ENCODE assay signal across 22 mouse cellular contexts in genomic region chr2:70143543-70144188, GRCm38 (mm10).
A peak's percentile ranks its signal among the peaks of the same experiment; 100 is the strongest.
DNase-seq lines count a peak whose midpoint lies in the region; ATAC-seq lines count a peak whose summit lies in the region.
"Had no signal": no experiment of that assay in that cellular context is flagged by ENCODE, and none has a peak within 500 bp of the region (broad histone marks: within the 10 kb centered on the region; RNA-seq: fewer than 3 reads in every experiment).

No protein-coding gene starts in this region.

- H3K36me3 ChIP-seq in embryonic facial prominence, embryonic 11.5 days (replicated peaks; ENCODE audit: control insufficient read depth, insufficient read depth, low read depth, low read length), result no peaks in the 10 kb centered on the region
- H3K36me3 ChIP-seq in embryonic facial prominence, embryonic 10.5 days (replicated peaks), result no peaks in the 10 kb centered on the region
- no peaks in the 10 kb centered on the region for H3K36me3 ChIP-seq in hindbrain, embryonic 16.5 days (ENCODE audit: control insufficient read depth, insufficient read depth, low read length)
- H3K36me3 ChIP-seq in hindbrain, embryonic 10.5 days, result no peaks in the 10 kb centered on the region
- H3K36me3 ChIP-seq in midbrain, embryonic 13.5 days, result no peaks in the 10 kb centered on the region
- no peaks in the 10 kb centered on the region for H3K36me3 ChIP-seq in midbrain, embryonic 10.5 days
- H3K36me3 ChIP-seq: heart, embryonic 15.5 days had no signal

- H3K9me3 ChIP-seq in embryonic facial prominence, embryonic 11.5 days (replicated peaks; ENCODE audit: control insufficient read depth, low read length), result no peaks in the 10 kb centered on the region
- no peaks in the 10 kb centered on the region for H3K9me3 ChIP-seq in embryonic facial prominence, embryonic 10.5 days
- no peaks in the 10 kb centered on the region for H3K9me3 ChIP-seq in hindbrain, embryonic 16.5 days (ENCODE audit: control insufficient read depth, low read length)
- H3K9me3 ChIP-seq in hindbrain, embryonic 10.5 days, result no peaks in the 10 kb centered on the region
- H3K9me3 ChIP-seq in midbrain, embryonic 13.5 days, result no peaks in the 10 kb centered on the region
- no peaks in the 10 kb centered on the region for H3K9me3 ChIP-seq in midbrain, embryonic 10.5 days (replicated peaks)
- H3K9me3 ChIP-seq: heart, embryonic 15.5 days had no signal

- H3K4me1 ChIP-seq in embryonic facial prominence, embryonic 11.5 days (ENCODE audit: control insufficient read depth, insufficient read depth, low read length), result no peaks in the 10 kb centered on the region
- H3K4me1 ChIP-seq in embryonic facial prominence, embryonic 10.5 days, result peaks cover 3% of the 10 kb centered on the region; the same call in 1 of the 2 replicates
- no peaks in the 10 kb centered on the region for H3K4me1 ChIP-seq in hindbrain, embryonic 16.5 days (ENCODE audit: control insufficient read depth, insufficient read depth, low read depth, low read length)
- H3K4me1 ChIP-seq in hindbrain, embryonic 10.5 days (replicated peaks), result no peaks in the 10 kb centered on the region
- no peaks in the 10 kb centered on the region for H3K4me1 ChIP-seq in midbrain, embryonic 13.5 days (replicated peaks)
- no peaks in the 10 kb centered on the region for H3K4me1 ChIP-seq in midbrain, embryonic 10.5 days
- H3K4me1 ChIP-seq: heart, embryonic 15.5 days had no signal

- H3K9ac ChIP-seq in embryonic facial prominence, embryonic 11.5 days (replicated peaks; ENCODE audit: low read length), result no peak overlapping the region
- no peak overlapping the region for H3K9ac ChIP-seq in hindbrain, embryonic 16.5 days (ENCODE audit: low read depth, low read length)
- no peak overlapping the region for H3K9ac ChIP-seq in midbrain, embryonic 13.5 days (replicated peaks)
- H3K9ac ChIP-seq: heart, embryonic 15.5 days had no signal

- H3K27ac ChIP-seq in embryonic facial prominence, embryonic 11.5 days (replicated peaks; ENCODE audit: low read depth, low read length), result no peak overlapping the region
- H3K27ac ChIP-seq in embryonic facial prominence, embryonic 10.5 days (replicated peaks), result no peak overlapping the region
- no peak overlapping the region for H3K27ac ChIP-seq in hindbrain, embryonic 16.5 days (ENCODE audit: low read depth, low read length)
- H3K27ac ChIP-seq in hindbrain, embryonic 10.5 days, result no peak overlapping the region
- H3K27ac ChIP-seq in midbrain, embryonic 13.5 days, result no peak overlapping the region
- H3K27ac ChIP-seq in midbrain, embryonic 10.5 days (replicated peaks), result no peak overlapping the region
- H3K27ac ChIP-seq: heart, embryonic 15.5 days; kidney, postnatal 0 days had no signal

- 94% methylated on average over 4 of the region's 4 CpGs for WGBS in embryonic facial prominence, embryonic 11.5 days
- whole genome bisulfite sequencing in embryonic facial prominence, embryonic 10.5 days, result 94% methylated on average over 4 of the region's 4 CpGs
- WGBS in hindbrain, embryonic 16.5 days, result 89% methylated on average over 4 of the region's 4 CpGs
- 94% methylated on average over 4 of the region's 4 CpGs for WGBS in hindbrain, embryonic 10.5 days
- 94% methylated on average over 4 of the region's 4 CpGs for WGBS in midbrain, embryonic 13.5 days
- 94% methylated on average over 4 of the region's 4 CpGs for WGBS in midbrain, embryonic 10.5 days

- no peaks in the 10 kb centered on the region for H3K27me3 ChIP-seq in embryonic facial prominence, embryonic 11.5 days (ENCODE audit: control insufficient read depth, insufficient read depth, low read length)
- H3K27me3 ChIP-seq in embryonic facial prominence, embryonic 10.5 days (replicated peaks; ENCODE audit: low read depth, poor library complexity, severe bottlenecking), result no peaks in the 10 kb centered on the region
- no peaks in the 10 kb centered on the region for H3K27me3 ChIP-seq in hindbrain, embryonic 16.5 days (replicated peaks; ENCODE audit: control insufficient read depth, insufficient read depth, low read length)
- no peaks in the 10 kb centered on the region for H3K27me3 ChIP-seq in hindbrain, embryonic 10.5 days (ENCODE audit: insufficient read depth, poor library complexity, severe bottlenecking)
- no peaks in the 10 kb centered on the region for H3K27me3 ChIP-seq in midbrain, embryonic 13.5 days
- H3K27me3 ChIP-seq in midbrain, embryonic 10.5 days (ENCODE audit: low read depth, poor library complexity, severe bottlenecking), result no peaks in the 10 kb centered on the region; the same call in 1 of the 2 replicates
- H3K27me3 ChIP-seq: heart, embryonic 15.5 days had no signal

- peak; percentile 76 for ATAC-seq in embryonic facial prominence, embryonic 11.5 days (replicated peaks; ENCODE audit: insufficient number of reproducible peaks, low FRiP score, low TSS enrichment, low read depth)
- ATAC-seq in hindbrain, embryonic 16.5 days, result 0 out of 2 replicates have a peak, but pooled peaks have one; percentile 27
- peak; percentile 53; the same call in 1 of the 2 replicates for ATAC-seq in midbrain, embryonic 13.5 days
- 0 out of 2 replicates have a peak, but pooled peaks have one; percentile 17 for ATAC-seq in monocyte, adult 5-6 weeks (replicated peaks; ENCODE audit: insufficient number of reproducible peaks, low FRiP score, low TSS enrichment, poor library complexity, severe bottlenecking)
- ATAC-seq: activated CD4-positive, CD25-positive, alpha-beta regulatory T cell, adult 4 months had no signal

- no peak overlapping the region for H3K4me3 ChIP-seq in embryonic facial prominence, embryonic 11.5 days (ENCODE audit: low read depth, low read length)
- no peak overlapping the region for H3K4me3 ChIP-seq in embryonic facial prominence, embryonic 10.5 days
- H3K4me3 ChIP-seq in hindbrain, embryonic 16.5 days (ENCODE audit: low read length), result no peak overlapping the region
- no peak overlapping the region for H3K4me3 ChIP-seq in hindbrain, embryonic 10.5 days
- H3K4me3 ChIP-seq in midbrain, embryonic 13.5 days (replicated peaks), result no peak overlapping the region
- H3K4me3 ChIP-seq in midbrain, embryonic 10.5 days, result no peak overlapping the region
- H3K4me3 ChIP-seq: heart, embryonic 15.5 days had no signal

- no peak overlapping the region for H3K4me2 ChIP-seq in embryonic facial prominence, embryonic 11.5 days (ENCODE audit: low read depth, low read length)
- no peak overlapping the region for H3K4me2 ChIP-seq in hindbrain, embryonic 16.5 days (ENCODE audit: low read length)
- no peak overlapping the region for H3K4me2 ChIP-seq in midbrain, embryonic 13.5 days (replicated peaks)
- H3K4me2 ChIP-seq: heart, embryonic 15.5 days had no signal

- no peak for DNase-seq in embryonic facial prominence, embryonic 11.5 days (ENCODE audit: low spot score)
- no peak for DNase-seq in embryonic facial prominence, embryonic 10.5 days (ENCODE audit: low spot score)
- DNase-seq in hindbrain, embryonic 10.5 days (ENCODE audit: low spot score), result no peak
- DNase-seq in midbrain, embryonic 10.5 days (ENCODE audit: low spot score), result no peak
- DNase-seq: adrenal gland, adult 8-10 months; cerebellum, adult 2 months; cerebellum, postnatal 25 days; gastrocnemius, postnatal 36 days; heart, postnatal 36 days; kidney, adult 2 months; layer of hippocampus, adult 9-11 months; lung, postnatal 4 days; right cerebral cortex, postnatal 25 days; spleen, adult 18-20 months; thymus, adult 18-20 months; thymus, postnatal 36 days had no signal

Comparison
In these comparisons a context has a peak if more than half of its experiments do, and no peak if none do; other contexts are left out.
1. ATAC-seq: peak in every context shown above with its lines; median percentile 76 in embryonic facial prominence, embryonic 11.5 days; 53 in midbrain, embryonic 13.5 days; 27 in hindbrain, embryonic 16.5 days; 17 in monocyte, adult 5-6 weeks.